Mouse (Mus musculus): Measurements from ENCODE around the gene Clps.

GRCm38 (mm10) chr17:28510445-28511342 lies 49.9 kb downstream of the Clps start:
- TF ChIP-seq MAX (IDR thresholded peaks at IDR 0.05) (no peak), CTCF (IDR thresholded peaks at IDR 0.05; ENCODE audit: control insufficient read depth, insufficient read depth, insufficient read length) (no peak), CEBPB (IDR thresholded peaks at IDR 0.05; ENCODE audit: low read depth) (no peak), MYOD1 (IDR thresholded peaks at IDR 0.05; ENCODE audit: control insufficient read depth, insufficient read length, low read depth) (no peak), USF1 (IDR thresholded peaks at IDR 0.05; ENCODE audit: low read depth) (no peak)
